Mouse (Mus musculus): ENCODE measurements at regions not wholly inside any gene's neighbourhood (a gene's known extent, or its start where the extent isn't known, plus 50 kb on each side); places are given as distances from the start of the nearest gene placed in this dataset.

DNA sequence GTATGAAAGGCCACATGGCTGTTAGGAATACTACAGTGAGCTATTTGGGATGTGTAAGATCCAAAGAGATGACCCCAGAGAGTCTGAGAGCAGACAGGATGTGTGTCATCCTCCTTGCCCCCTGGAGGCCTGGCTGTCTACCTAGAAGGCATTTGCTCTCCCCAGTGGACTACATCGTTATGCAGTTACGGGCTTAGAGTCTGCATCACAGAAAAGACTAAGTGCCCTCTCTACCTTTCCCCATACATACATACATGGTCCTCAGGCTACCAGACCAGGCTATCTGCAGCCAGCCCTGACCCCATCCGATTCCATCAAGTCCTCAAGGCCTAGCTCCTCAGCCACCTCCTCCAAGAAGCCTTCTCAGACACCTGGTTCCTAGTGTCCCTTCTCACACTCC lies 59.9 kb downstream of the Rhob start:
- TF ChIP-seq CTCF (IDR thresholded peaks at IDR 0.05; ENCODE audit: low read depth), result no peak
- no peak for TF ChIP-seq EP300 (optimal IDR thresholded peaks at IDR 0.05)

Data from stomach, postnatal 0 days (tissue).